Mouse (Mus musculus) MEL (cell line): Measurements from ENCODE around the gene Pcdh8. TPM values are rescaled to one million over a fixed set of nuclear protein-coding genes. Genes with fewer than 3 reads are reported as not detected.

Source experiments
- DNase-seq: peaks from one replicate; pipeline ENCODE4 v3.0.0; 2011; ENCODE audit warnings: low read depth, low spot score
- H3K27ac ChIP-seq: 2 replicates; pipeline ENCODE4 v1.5.1; 2012; ENCODE audit warnings: low read depth, mild to moderate bottlenecking, control low read depth, low read length, moderate library complexity; ENCODE audit not compliant: control insufficient read depth
- H3K27me3 ChIP-seq, 2 experiments: fragments of 150-350 bp in 1 of 2; sonication (generic) in 1 of 2; 2 replicates each; pipeline ENCODE4 v1.6.1; 2012; ENCODE audit warnings: low read length in 2 of 2, mild to moderate bottlenecking in 2 of 2, improper control_type of control experiment in 1 of 2, moderate library complexity in 1 of 2; ENCODE audit not compliant: insufficient read depth in 2 of 2, control insufficient read depth in 1 of 2
- H3K36me3 ChIP-seq, 2 experiments: 2 replicates each; pipeline ENCODE4 v1.6.1; 2012 to 2014; ENCODE audit warnings: low read length in 2 of 2, improper control_type of control experiment in 1 of 2, inconsistent platforms in 1 of 2, mild to moderate bottlenecking in 1 of 2; ENCODE audit not compliant: insufficient read depth in 2 of 2, control insufficient read depth in 1 of 2
- H3K4me1 ChIP-seq, 2 experiments: fragments of 150-350 bp in 1 of 2; sonication (generic) in 1 of 2; 2 replicates each; pipeline ENCODE4 v1.6.1; 2012; ENCODE audit warnings: low read length in 2 of 2, improper control_type of control experiment in 1 of 2, mild to moderate bottlenecking in 1 of 2; ENCODE audit not compliant: insufficient read depth in 2 of 2, control insufficient read depth in 1 of 2
- H3K4me3 ChIP-seq, 2 experiments: fragments of 150-350 bp in 1 of 2; sonication (generic) in 1 of 2; 2 replicates each; pipeline ENCODE4 v1.5.1; 2012; ENCODE audit warnings: low read depth in 2 of 2, low read length in 2 of 2, mild to moderate bottlenecking in 2 of 2, moderate library complexity in 2 of 2, control low read depth in 1 of 2, improper control_type of control experiment in 1 of 2; ENCODE audit not compliant: control insufficient read depth in 1 of 2, insufficient read depth in 1 of 2
- H3K79me2 ChIP-seq: 2 replicates; pipeline ENCODE4 v1.6.1; 2012; ENCODE audit warnings: mild to moderate bottlenecking, low read length, moderate library complexity; ENCODE audit not compliant: control insufficient read depth, poor library complexity, insufficient read depth
- H3K9ac ChIP-seq: 2 replicates; pipeline ENCODE4 v1.6.1; 2012; ENCODE audit warnings: low read depth, mild to moderate bottlenecking, control low read depth, low read length, moderate library complexity; ENCODE audit not compliant: control insufficient read depth, poor library complexity, severe bottlenecking
- H3K9me3 ChIP-seq: fragments of 150-350 bp; sonication (generic); replicated peaks from 2 replicates; pipeline ENCODE4 v1.6.1; 2012; ENCODE audit warnings: mild to moderate bottlenecking, low read length, improper control_type of control experiment, moderate library complexity; ENCODE audit not compliant: insufficient read depth
- BHLHE40 ChIP-seq: IDR thresholded peaks from 2 replicates; pipeline ENCODE4 v1.6.1; 2012; ENCODE audit warnings: low read depth, mild to moderate bottlenecking, inconsistent platforms, low read length, improper control_type of control experiment, borderline replicate concordance
- E2F4 ChIP-seq: IDR thresholded peaks from 2 replicates; pipeline ENCODE4 v1.6.1; 2011; ENCODE audit warnings: low read depth, low read length, improper control_type of control experiment, borderline replicate concordance
- EP300 ChIP-seq, 2 experiments: IDR thresholded peaks; 2 replicates each; pipeline ENCODE4 v1.6.1; 2011; ENCODE audit warnings: improper control_type of control experiment in 2 of 2, low read length in 2 of 2, low read depth in 1 of 2, mild to moderate bottlenecking in 1 of 2
- GABPA ChIP-seq: IDR thresholded peaks from 2 replicates; pipeline ENCODE4 v1.6.1; 2012; ENCODE audit warnings: low read depth, mild to moderate bottlenecking, inconsistent platforms, low read length, improper control_type of control experiment, moderate library complexity
- GATA1 ChIP-seq: IDR thresholded peaks from 2 replicates; pipeline ENCODE4 v1.6.1; 2011; ENCODE audit warnings: low read depth, low read length, improper control_type of control experiment
- HCFC1 ChIP-seq: IDR thresholded peaks from 2 replicates; pipeline ENCODE4 v1.6.1; 2012; ENCODE audit warnings: low read depth, mild to moderate bottlenecking, inconsistent platforms, low read length, improper control_type of control experiment, moderate library complexity
- JUND ChIP-seq: IDR thresholded peaks from 2 replicates; pipeline ENCODE4 v1.6.1; 2011; ENCODE audit warnings: low read depth, mild to moderate bottlenecking, improper control_type of control experiment, low read length
- KAT2A ChIP-seq: conservative IDR thresholded peaks from 2 replicates; pipeline ENCODE4 v1.6.1; 2012; ENCODE audit warnings: low read depth, low read length, improper control_type of control experiment, inconsistent platforms
- MAX ChIP-seq: IDR thresholded peaks from 2 replicates; pipeline ENCODE4 v1.6.1; 2011; ENCODE audit warnings: low read length, improper control_type of control experiment
- MEF2A ChIP-seq: IDR thresholded peaks from 2 replicates; pipeline ENCODE4 v1.6.1; 2014; ENCODE audit warnings: low read depth, mild to moderate bottlenecking, inconsistent platforms, low read length, improper control_type of control experiment; ENCODE audit not compliant: poor library complexity, insufficient replicate concordance, severe bottlenecking; ENCODE audit errors: extremely low read depth
- MYB ChIP-seq: IDR thresholded peaks from 2 replicates; pipeline ENCODE4 v1.6.1; 2011; ENCODE audit warnings: mild to moderate bottlenecking, low read depth, low read length, improper control_type of control experiment
- MYC ChIP-seq: IDR thresholded peaks from 2 replicates; pipeline ENCODE4 v1.6.1; 2011; ENCODE audit warnings: low read depth, mild to moderate bottlenecking, low read length, improper control_type of control experiment, moderate library complexity
- NELFE ChIP-seq: IDR thresholded peaks from 2 replicates; pipeline ENCODE4 v1.6.1; 2011; ENCODE audit warnings: low read depth, low read length, improper control_type of control experiment
- NRF1 ChIP-seq: IDR thresholded peaks from 2 replicates; pipeline ENCODE4 v1.6.1; 2014; ENCODE audit warnings: low read depth, mild to moderate bottlenecking, inconsistent platforms, low read length, improper control_type of control experiment, moderate library complexity; ENCODE audit not compliant: poor library complexity, insufficient read depth, severe bottlenecking
- POLR2AphosphoS2 ChIP-seq: IDR thresholded peaks from 2 replicates; pipeline ENCODE4 v1.6.1; 2011; ENCODE audit warnings: low read length, improper control_type of control experiment
- POLR2AphosphoS5 ChIP-seq: IDR thresholded peaks from 2 replicates; pipeline ENCODE4 v1.6.1; 2012; ENCODE audit warnings: low read depth, borderline replicate concordance, mild to moderate bottlenecking, inconsistent platforms, low read length, moderate library complexity, mixed read lengths
- SIN3A ChIP-seq: IDR thresholded peaks from 2 replicates; pipeline ENCODE4 v1.6.1; 2012; ENCODE audit warnings: low read length, improper control_type of control experiment, inconsistent platforms
- SMC3 ChIP-seq: IDR thresholded peaks from 2 replicates; pipeline ENCODE4 v1.6.1; 2011; ENCODE audit warnings: low read depth, low read length, improper control_type of control experiment
- TAL1 ChIP-seq: IDR thresholded peaks from 2 replicates; pipeline ENCODE4 v1.6.1; 2012; ENCODE audit warnings: mild to moderate bottlenecking, inconsistent platforms, low read length, moderate library complexity, mixed read lengths
- ZMIZ1 ChIP-seq: IDR thresholded peaks from 2 replicates; pipeline ENCODE4 v1.6.1; 2012; ENCODE audit warnings: low read depth, mild to moderate bottlenecking, inconsistent platforms, low read length, improper control_type of control experiment, moderate library complexity
- ZNF384 ChIP-seq: IDR thresholded peaks from 2 replicates; pipeline ENCODE4 v1.6.1; 2012; ENCODE audit warnings: low read depth, mild to moderate bottlenecking, inconsistent platforms, low read length, improper control_type of control experiment
- polyA plus RNA-seq, 2 experiments: library from polyadenylated mRNA; stranded (reverse) in 1 of 2; unstranded in 1 of 2; fragments of >175 nt in 1 of 2; fragments of >200 nt in 1 of 2; gene quantifications; 2 replicates each; pipeline versions ENCODE4 v1.2.1 to v1.2.4; 2012; ENCODE audit warnings: low replicate concordance in 2 of 2, low read depth in 1 of 2; ENCODE audit not compliant: insufficient read length in 2 of 2, insufficient read depth in 1 of 2, missing spikeins in 1 of 2
- total RNA-seq: library from RNA; depleted of rRNA; stranded (reverse); fragments of 300-350 nt; gene quantifications from 2 replicates; pipeline ENCODE4 v1.2.3, GENCODE M21; 2012

The Pcdh8 gene
- total and polyA plus RNA-seq, 3 experiments, result not detected

DNA sequence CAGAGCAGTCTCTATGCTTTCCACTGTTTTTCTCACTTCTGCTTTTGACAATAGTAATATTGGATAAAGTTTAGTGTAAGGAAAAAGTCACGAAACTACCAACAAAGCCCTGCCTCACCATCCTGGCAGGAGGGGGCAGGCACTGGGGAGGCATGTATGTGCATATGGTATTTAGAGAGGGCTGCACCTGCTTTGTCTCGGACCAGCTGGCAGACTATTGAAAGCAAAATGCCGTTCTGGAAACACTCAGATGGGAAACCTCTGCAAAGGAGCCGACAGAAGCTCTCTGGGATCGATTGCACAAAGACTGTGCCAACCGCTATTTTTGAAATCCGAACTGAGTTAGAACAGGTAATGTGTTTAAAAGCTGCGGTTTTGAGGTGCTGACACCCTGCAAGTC lies 22.1 kb upstream of the Pcdh8 start:
- Histone ChIP-seq H3K36me3 (no peaks in the 10 kb centered on the region), H3K27ac (no peak overlapping the region), H3K4me3 (no peak overlapping the region), H3K4me1 (no peaks in the 10 kb centered on the region), H3K79me2 (no peaks in the 10 kb centered on the region), H3K9me3 (no peaks in the 10 kb centered on the region), H3K9ac (no peak overlapping the region), H3K27me3 (no peaks in the 10 kb centered on the region)
- DNase-seq, result no peak
- TF ChIP-seq SIN3A, result no peak
- TF ChIP-seq SMC3, result no peak
- TF ChIP-seq POLR2AphosphoS5, result no peak
- no peak for TF ChIP-seq MYB
- TF ChIP-seq MAX, result no peak
- no peak for TF ChIP-seq POLR2AphosphoS2
- no peak for TF ChIP-seq BHLHE40
- no peak for TF ChIP-seq GATA1
- TF ChIP-seq EP300 (IDR thresholded peaks at IDR 0.05; ENCODE audit: low read depth in 1 of 2, low read length in 2 of 2), result no peak
- TF ChIP-seq ZMIZ1, result no peak
- TF ChIP-seq NRF1, result no peak
- TF ChIP-seq JUND, result no peak
- TF ChIP-seq ZNF384, result no peak
- TF ChIP-seq MEF2A, result no peak
- no peak for TF ChIP-seq TAL1

DNA sequence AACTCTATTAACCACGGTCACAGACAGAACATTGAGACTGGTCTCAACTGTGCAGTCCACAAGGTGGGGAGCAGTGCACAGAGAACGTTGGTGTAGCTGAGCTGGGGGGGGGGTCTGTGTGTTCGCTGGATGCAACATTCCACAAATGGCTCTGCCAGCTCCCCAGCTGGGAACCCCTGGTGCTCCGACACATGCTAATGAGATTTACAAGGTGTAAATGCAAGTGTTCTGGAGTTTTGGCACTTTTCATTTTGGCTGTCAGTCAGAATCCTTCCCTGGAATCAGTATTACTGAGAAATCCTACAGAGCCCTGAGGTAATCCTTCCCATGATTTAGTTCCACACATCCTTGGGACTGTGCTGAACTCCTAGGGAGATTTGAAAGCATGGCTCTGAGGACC lies 18.4 kb upstream of the Pcdh8 start:
- H3K27ac ChIP-seq, result no peak overlapping the region
- no peaks in the 10 kb centered on the region for H3K4me1 ChIP-seq
- H3K36me3 ChIP-seq, result no peaks in the 10 kb centered on the region
- DNase-seq, result no peak
- H3K9me3 ChIP-seq, result no peaks in the 10 kb centered on the region
- no peak overlapping the region for H3K9ac ChIP-seq
- TF ChIP-seq GABPA (no peak), KAT2A (no peak), NELFE (no peak), HCFC1 (no peak), ZMIZ1 (no peak), MYC (no peak), E2F4 (no peak)
- no peaks in the 10 kb centered on the region for H3K79me2 ChIP-seq
- no peaks in the 10 kb centered on the region for H3K27me3 ChIP-seq
- no peak overlapping the region for H3K4me3 ChIP-seq
